Mouse (Mus musculus) ovary, postnatal 36 days (tissue): ENCODE measurements at regions not wholly inside any gene's neighbourhood (a gene's known extent, or its start where the extent isn't known, plus 50 kb on each side); places are given as distances from the start of the nearest gene placed in this dataset.
A peak's percentile ranks its signal among the peaks of the same experiment; 100 is the strongest.

ENCODE experiments used
- DNase-seq: peaks from one replicate; pipeline ENCODE4 v3.0.0; 2022; ENCODE audit warnings: low spot score, mixed read lengths

DNA sequence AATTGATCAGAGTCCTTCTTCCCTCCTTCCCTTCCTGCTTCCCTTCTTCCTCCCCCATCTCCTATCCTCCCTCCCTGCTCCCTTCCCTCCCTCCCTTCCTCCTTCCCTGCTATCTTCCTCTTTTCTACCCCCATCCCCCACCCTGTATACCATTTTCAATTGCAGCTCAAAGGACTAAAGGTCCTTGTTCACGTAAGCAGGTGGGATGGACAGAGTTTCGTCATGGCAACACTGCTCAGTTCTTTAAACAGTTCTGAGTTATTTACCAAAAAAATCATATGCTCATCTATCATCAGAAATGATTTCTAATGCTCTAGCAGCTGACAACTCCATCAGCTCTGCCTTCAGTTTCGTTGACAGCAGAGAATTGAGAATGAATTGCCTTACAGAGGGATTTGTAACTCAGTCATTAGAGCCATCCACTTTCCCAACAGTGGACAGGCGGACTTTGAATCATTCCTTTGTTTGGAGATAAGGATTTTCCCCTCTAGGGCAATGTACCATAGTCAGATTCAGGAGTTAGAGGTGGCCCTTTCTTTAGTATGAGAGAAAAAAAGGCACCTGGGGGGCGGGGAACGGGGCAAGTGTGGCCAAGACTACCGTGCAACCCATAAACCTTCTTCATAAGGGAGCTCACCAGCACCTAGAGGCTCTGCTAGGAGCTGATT lies 113.7 kb upstream of the Lrig1 start:
- no peak for DNase-seq

DNA sequence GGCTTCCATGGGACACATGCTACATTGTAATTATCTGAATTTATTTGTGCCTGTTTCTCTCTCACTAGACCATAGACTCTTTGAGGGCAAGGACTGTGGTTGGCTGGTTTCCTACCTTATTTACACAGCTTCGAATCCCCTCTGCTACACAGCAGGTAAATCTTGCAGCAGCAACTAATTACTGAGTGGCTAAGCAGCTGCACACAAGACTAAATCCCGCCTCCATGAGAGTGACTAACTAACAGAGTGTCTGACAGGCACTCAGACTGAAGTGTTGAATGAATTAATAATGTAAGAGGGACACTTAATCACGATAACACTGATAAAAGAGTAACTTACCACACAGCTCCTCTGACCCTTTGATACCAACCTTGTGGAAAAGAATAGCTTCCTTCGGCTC lies 111.9 kb upstream of the Lrig1 start:
- DNase-seq: no peak

DNA sequence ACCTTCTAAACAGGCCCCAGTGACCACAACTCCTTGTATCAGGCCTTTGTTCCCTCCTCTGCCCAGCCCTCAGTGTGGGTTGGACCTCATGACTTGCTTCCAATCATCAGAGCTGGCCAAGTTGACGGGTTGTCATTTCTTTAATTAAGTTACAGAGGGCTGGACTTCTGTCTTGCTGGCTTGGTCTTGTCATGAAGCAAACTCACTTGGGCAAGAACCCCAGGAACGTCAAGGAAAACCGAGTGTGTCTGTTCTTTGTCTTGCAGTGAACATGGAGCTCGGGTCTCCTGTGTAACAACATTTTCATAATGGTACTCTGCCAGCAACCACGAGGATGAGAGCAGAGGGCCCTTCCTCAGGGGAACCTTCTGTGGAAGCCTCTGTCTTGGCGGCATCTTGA lies 107.3 kb upstream of the Lrig1 start:
- DNase-seq: no peak

DNA sequence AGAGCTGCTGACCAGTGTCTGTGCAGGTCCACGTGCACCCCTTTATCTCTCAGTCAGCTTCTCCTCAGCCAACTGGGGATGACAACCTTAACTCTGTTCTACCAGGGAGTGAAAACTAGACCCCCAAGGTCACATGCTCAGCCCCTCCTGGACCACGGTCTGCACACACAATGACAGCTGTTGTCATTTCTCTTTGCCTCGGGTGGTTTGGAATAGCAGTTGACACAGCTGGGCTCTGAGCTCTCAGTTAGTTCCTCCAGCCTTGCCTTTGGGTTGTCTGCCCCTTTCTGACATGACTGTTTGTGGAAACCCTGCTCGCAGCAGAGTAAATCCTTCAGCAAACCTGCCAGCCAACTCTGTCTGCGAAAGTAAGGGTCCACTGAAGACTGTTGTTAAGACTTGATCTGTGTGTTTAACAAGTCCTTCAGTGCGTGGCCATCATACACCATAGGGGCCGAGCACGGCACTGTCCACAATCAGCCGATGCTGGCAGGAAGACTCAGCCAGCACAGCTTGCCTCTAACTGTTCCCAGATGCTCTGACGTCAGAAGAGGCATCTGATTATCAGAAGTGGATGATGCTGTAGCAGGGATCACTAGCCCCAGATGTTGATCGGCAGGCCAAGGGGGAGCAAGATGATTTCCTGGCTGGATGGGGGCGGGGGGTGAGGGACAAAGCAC lies 106.7 kb upstream of the Lrig1 start:
- DNase-seq: no peak

DNA sequence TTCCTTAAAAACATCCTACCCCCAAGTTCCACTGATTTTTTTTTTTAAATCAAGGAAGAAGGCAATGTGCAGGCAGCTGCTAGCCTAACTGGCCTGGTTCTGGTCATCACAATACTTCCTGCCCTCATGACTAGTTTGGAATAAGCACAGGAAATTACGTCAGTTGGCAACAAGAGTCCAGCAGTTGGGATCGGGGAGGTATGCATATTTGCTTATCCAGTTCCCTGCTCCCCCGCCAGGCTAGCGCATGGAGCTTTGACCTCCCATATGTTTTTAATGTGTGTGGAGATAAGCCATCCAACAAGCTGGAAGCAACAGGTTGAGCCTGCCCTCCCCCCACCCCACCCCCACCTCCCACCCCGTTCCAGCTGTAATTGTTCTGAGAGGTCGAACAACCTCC lies 105.7 kb upstream of the Lrig1 start:
- no peak for DNase-seq

DNA sequence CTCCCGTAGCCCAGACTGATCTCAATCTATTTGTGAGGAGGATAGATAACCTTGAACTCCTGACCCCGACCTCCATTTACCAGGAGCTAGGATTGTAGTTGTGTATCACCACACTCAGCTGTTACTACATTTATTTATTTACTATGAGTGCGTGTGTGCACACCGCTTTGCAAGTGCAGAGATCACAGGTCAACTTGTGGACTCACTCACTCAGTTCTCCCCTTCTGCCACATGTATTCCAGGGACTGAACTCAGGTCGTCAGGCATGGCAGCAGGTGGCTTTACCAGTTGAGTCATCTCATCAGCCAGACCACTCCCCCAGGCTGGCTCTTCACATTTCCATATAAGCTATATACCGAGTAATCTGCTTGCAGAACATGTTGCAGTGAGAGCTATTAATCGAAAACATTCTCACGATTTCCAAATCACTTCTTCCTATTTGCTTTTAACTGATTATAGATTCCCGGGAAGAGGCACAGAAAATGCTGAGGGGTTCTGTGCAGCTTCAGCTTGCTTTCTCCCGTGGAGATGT lies 104.4 kb upstream of the Lrig1 start:
- no peak for DNase-seq

DNA sequence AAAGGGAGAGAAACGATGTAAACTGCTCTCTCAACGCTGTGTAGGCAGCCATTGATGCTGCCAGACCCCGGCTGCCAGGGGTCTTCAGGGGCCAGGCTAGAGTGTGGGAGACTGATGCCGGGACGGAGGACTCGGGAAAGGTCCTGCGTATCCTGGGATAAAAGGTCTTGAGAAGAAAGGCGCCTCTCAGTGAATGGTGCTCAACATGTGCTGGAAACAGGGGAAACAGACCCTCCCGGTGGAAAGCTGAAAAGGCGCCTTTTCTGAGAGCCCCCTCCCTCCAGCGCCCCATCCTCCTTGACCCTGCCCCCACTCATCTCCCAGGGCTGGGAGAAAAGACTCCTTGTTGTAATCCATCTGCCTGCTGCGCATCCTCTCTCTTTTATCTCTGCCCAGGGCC lies 101.1 kb upstream of the Lrig1 start:
- no peak for DNase-seq

DNA sequence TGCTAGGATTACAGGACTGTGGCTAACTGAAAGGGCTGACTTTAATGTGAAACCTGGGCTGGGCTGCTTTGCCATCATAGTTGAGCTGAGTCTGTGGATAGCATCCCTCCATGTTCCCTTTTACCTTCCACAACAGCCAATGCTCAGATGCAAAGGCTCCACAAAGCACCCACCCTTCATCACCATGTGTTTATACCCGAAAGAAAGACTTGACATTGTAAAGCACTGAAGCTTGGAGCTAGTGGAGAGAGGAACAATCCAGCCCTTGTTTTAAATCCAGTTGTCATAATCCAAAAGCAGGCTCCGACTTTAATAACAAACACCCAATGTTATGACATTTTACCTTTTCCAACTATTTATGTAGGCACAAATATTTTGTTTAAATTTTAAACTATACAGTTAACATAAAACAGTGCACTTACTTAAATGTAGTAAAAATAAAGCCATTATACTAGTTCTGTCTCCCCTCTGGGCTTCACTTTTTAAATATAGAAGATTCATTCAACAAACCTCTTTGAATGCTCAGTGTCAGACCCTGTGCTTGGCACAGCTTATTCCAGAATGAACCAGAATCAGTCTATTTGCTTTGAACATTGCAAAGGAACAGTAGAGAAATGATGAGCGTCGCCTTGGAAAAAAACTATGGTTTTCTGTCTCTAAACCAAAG lies 98.7 kb upstream of the Lrig1 start:
- DNase-seq: no peak

DNA sequence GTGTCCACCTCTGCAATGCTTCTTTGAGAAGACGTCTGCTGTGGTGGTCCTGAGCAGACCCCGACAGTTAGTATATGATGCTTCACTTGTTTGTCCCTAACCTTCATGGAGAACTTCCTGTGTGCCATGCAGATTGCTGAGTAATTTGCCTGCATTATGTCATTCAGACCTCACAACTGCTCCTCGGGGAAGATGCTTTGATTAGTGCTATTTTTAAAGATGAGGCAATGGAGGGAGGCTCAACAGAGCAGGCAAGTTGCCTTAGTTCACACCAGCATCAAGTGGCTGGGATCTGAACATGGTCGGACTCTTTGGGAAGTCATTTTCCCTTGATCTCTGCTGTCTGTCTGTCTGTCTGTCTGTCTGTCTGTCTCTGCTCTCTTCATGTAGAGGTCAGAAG lies 95.5 kb upstream of the Lrig1 start:
- DNase-seq: no peak

DNA sequence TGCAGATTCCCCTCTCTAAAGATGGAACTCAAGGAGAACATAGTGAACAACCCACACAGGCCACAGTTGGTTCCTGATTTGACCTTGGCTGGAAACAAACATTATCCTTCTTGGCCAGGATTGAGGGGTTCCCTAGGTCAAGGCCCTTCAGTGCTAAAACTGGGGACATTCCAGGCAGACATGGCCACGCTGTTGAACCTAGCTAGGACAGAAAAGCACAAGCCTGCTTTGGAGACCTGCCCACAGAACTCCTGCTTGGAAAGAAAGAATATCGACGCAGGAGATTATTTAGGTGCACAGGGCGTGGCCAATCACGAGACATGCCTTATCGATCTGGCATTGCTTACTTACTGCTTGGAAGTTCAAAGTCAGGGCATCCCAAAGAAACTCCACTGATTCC lies 93.6 kb upstream of the Lrig1 start:
- DNase-seq: no peak

DNA sequence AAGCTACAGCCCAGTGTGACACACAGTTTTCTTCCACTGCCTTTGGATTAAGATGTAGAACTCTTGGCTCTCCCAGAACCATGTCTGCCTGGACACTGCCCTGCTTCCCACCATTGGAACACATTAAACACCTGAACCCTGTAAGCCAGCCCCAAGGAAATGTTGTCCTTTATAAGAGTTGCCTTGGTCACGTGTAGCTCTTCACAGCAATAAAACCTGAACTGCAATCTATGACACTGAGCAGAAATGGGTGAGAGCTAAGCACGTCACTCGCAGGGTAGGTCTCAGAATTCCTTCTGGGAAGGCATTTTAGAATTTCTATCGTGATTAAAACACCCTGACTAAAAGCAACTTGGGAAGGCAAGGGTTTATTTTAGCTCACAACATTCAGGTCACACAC lies 92.4 kb upstream of the Lrig1 start:
- DNase-seq: no peak

DNA sequence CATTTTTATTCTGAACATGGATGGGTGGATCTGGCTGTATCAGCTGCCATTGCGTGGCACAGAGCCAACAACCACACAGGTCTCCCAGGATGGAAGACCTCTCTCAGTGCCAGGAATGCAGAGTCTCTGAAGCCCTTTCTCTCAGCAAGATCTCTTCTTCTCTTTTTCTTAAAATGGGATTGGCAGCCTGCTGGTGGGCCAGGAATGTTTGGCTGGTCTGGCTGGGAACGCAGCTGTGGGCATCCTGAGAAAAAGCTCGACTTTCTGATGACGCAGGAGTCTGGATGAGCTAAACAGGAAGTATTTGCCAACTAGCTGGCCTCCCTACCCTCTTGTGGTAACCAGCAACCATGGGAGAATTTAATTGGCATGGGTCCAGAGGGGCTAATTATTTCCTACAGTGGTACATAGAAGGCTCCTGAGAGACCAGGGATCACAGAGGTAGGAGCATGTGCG lies 89.4 kb upstream of the Lrig1 start:
- DNase-seq: no peak

DNA sequence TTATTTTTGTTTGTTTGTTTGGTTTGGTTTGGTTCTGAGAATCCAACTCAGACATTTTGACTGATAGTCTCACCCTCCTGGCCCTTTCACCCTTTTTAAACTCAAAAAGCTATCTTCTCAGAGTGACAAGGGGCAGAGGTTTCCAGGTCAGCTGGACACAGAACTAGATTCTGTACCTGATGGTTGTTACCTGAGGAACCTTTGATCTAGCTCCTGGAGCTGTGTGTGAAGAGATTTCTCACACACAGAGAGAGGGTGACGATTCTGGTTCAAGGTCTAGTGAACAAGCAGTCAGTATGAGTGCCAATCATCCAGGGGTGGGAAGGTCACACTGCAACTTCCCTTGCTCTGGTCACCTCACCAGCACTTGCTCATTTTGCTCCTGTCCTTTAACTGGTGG lies 83.5 kb upstream of the Lrig1 start:
- DNase-seq: no peak

DNA sequence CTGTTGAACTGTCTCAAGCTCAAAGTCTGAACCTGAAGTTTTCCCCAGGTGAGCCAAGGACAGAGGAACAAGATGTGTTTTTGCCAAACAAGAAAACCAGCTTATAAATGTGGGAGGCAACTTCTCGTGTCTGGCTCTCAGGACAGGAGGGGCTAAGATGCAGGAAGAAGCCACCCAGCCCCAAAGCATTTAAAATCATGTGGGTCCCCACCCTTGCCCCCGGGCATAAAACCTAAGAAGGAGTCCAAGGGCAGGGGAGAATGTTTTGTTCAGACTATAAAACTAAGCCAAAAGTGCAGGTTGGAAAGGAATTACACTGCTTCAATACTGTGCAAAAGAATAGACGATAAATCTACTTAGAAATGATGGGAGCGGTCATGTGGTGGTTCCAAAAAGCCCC lies 80.7 kb upstream of the Lrig1 start:
- DNase-seq: no peak

DNA sequence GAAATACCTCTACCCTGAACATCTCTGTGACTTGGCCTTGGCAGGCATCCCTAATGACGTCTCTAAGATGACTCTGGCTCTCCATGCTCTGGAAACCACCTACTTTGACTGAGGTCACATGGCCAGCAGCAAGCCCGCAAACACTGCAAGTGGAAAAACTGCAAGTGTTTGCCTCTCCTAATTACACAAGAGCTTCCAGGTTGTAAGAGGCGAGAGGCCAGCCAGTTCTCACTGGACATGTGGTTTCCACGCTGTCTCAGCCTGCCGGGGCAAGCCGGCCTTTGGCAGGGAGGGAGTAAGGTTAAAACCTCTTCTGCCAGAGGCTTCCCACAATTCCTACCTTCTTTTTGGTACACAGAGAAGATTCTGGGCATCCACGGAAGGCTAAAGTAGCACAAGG lies 79.9 kb upstream of the Lrig1 start:
- peak; percentile 46 for DNase-seq

DNA sequence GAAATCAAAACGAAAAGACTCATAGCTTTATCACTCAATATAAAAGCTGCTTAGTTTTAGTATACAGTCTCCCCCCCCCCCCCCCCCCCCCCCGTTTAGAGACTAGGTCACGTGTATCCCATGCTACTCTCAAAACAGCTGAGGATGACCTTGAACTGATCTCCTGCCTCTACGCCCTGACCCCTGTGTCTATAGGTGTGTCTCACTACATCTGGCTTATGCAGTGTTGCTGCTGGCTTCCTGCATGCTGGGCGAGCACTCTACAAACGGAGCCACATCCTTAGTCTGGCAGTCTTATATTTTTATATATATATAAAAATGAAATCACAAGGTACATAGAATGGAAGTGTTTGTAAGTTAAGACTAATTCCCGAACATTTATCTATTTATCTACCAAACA lies 79.3 kb upstream of the Lrig1 start:
- no peak for DNase-seq

DNA sequence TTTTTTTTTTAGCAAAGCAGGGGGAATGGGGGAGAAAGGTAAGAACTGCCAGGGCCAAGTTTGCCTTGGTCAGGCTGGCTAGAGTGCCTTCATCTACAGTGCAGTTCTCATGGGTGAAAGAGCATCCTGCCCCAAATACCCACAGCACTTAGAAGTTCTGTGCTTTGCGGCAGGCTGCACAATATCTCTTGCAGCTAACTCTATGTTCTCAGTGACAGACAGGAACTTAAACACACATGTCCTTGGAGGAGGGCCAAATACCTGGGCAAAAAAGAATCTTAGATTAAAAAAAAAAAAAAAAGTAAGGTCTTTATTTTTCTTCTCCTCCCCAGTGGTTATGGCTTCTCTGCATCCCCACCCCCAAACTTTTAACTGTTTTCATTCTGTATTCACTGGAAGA lies 78.8 kb upstream of the Lrig1 start:
- DNase-seq: no peak

DNA sequence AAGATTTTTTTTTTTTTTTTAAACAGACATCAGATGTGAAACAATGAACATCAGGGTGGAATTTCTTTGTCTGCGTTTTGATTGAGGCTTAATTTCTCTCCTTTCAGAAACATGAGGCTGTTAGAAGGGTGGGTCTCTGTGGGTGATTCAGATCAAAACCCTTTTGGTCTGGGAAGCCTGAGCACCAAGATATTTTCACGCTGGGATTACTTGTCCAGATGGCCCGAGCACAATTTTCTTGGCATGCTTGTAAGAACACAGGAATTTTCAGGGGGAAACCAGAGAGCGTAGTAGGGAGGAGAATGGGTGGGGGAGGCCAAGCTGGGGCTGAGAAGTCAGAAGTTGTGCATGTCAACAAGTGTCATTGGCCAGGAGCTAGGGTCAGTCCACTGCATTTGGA lies 76.6 kb upstream of the Lrig1 start:
- DNase-seq: no peak

DNA sequence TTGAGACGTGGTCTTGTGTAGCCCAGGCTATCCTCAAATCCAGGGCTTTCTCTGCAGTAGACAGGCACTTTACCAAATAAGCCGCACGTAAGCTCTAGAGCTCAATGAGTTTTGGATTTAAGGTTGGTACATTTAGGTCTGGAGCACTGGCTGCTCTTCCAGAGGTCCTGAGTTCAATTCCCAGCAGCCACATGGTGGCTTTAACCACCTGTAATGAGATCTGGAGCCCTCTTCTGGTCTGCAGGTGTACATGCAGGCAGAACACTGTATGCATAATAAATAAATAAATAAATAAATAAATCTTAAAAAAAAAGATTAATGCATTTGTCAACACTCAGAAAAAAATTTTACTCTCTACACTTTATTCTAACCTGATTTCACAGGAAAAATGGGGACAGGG lies 74.9 kb upstream of the Lrig1 start:
- no peak for DNase-seq

DNA sequence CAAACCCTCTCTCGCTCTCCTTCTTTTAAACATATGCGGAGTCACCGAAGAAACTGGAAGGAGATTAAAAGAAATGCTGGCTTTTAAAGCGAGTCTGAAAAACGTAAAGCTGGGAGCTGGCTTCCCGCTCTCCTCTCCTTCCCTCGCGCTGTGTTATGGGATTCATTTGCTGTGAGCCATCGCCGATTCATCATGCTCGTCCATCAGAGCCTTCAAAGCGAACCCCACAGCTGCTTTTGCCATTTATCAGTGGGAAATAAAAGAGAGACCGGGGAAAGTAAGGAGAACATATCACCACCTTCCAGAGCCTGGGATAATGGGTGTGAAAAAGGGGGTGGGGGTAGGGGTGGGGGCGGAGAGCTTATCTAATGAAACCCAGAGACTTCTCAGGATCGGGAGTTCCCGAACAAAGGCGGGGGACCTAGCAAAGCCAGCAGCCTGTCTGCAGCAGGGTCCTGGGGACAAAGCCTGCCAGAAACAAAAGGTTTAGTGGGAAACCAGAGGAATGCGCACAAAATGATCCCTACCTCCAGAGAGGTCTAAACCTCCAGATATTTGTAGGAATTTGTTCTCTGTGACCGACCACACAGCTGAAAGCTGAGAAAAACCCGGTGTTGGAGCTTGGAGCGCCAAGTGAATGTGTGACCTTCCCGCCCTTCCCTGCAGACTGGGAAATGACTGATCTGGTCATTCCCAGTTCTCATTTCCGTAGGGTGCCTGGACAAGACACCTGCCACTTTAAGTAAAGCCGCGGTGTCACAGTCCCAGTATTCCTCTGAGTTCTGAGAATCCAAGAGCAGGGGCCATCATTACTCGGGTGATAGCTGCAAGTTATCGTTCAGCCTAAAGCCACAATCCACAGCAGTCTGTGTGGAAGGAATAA lies 73.9 kb upstream of the Lrig1 start:
- no peak for DNase-seq

DNA sequence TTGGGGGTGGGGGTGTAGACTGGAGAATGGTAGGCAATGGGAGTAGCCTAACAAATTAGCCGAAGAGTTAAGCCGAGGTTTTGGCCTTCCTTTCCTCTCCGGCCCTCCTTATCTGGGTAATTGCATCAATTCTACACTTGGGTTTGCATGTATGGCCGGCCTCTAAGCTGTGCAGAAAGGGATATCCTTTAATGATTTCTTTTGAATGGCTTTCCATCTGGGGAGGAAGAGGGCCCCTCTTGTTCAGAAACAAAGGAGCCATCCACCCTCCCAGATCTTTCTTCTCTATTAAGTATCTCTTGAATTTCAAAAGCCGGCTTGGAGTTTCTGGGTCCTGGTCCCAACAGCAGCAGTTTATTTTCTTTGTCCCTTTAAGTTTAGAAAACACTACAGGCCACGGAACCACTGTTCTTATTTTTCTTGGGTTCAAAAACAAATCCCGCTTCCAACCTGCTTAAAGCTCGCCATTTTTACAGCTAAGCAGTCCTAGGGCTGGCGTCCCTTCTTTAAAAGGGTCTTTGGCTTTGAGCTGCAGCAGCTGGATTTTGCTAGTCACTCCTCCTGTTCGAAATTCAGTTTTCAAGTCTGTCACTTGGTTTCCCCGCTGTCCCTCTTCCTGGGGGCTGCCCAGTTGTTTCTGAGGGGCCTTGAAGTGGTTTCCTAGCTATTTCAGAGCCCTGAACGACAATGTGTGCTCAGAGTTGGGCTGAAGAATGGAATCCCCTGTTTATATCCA lies 73.1 kb upstream of the Lrig1 start:
- no peak for DNase-seq

DNA sequence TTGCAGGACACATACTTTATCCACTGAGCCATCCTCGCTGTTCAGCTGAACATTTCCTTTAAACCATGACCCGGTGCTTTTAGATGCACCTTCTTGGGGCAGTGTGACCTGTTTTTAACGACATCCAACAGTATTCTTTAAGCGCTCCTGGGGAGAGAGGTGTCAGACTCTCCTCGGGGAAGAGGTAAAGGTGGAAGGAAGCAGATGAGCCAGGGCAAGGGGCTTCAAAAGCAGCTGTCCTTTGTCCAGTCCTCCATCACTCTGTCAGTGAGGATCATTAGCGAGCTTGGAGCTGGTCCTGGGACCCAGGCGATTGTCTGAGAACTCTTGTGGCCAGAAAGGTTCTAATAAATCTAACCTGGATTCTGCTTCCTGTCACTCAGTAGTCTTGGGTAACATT lies 72.4 kb upstream of the Lrig1 start:
- DNase-seq: no peak
